Mouse (Mus musculus) intestine, postnatal 0 days (tissue): Measurements from ENCODE around the gene Tbl2. TPM values are rescaled to one million over a fixed set of nuclear protein-coding genes. Genes with fewer than 3 reads are reported as not detected.
A peak's percentile ranks its signal among the peaks of the same experiment; 100 is the strongest.

Experiments
- ATAC-seq: fragments of 200-750 bp; cut with Nextera tagmentation; 2 replicates; pipeline ENCODE4 v1.8.0; 2017; ENCODE audit warnings: mild to moderate bottlenecking, moderate TSS enrichment, moderate library complexity
- H3K27ac ChIP-seq: fragments of 300-500 bp; sonication (generic); 2 replicates; pipeline ENCODE4 v1.5.1; 2014; ENCODE audit warnings: mild to moderate bottlenecking, low read depth, low read length, moderate library complexity
- H3K27me3 ChIP-seq: fragments of 300-500 bp; sonication (generic); replicated peaks from 2 replicates; pipeline ENCODE4 v1.6.1; 2014; ENCODE audit warnings: low read length, mixed read lengths; ENCODE audit not compliant: control insufficient read depth, insufficient read depth
- H3K36me3 ChIP-seq: fragments of 300-500 bp; sonication (generic); 2 replicates; pipeline ENCODE4 v1.6.1; 2014; ENCODE audit warnings: mild to moderate bottlenecking, moderate library complexity; ENCODE audit not compliant: control insufficient read depth, insufficient read depth
- H3K4me1 ChIP-seq: fragments of 300-500 bp; sonication (generic); replicated peaks from 2 replicates; pipeline ENCODE4 v1.6.1; 2014; ENCODE audit warnings: antibody characterized with exemption, low read length, mixed read lengths; ENCODE audit not compliant: control insufficient read depth, insufficient read depth
- H3K4me2 ChIP-seq: fragments of 300-500 bp; sonication (generic); replicated peaks from 2 replicates; pipeline ENCODE4 v1.6.1; 2014; ENCODE audit warnings: low read depth, mild to moderate bottlenecking, moderate library complexity
- H3K4me3 ChIP-seq: fragments of 300-500 bp; sonication (generic); 2 replicates; pipeline ENCODE4 v1.5.1; 2014; ENCODE audit warnings: low read depth, low read length
- H3K9ac ChIP-seq: fragments of 300-500 bp; sonication (generic); 2 replicates; pipeline ENCODE4 v1.6.1; 2014; ENCODE audit warnings: mild to moderate bottlenecking, low read depth, low read length
- H3K9me3 ChIP-seq: fragments of 300-500 bp; sonication (generic); 2 replicates; pipeline ENCODE4 v1.6.1; 2016; ENCODE audit warnings: mixed run types; ENCODE audit not compliant: control insufficient read depth
- CTCF ChIP-seq: sonication (generic); IDR thresholded peaks from 2 replicates; pipeline ENCODE4 v1.5.1; 2016; ENCODE audit warnings: low read depth, mild to moderate bottlenecking, control low read depth, antibody characterized with exemption, moderate library complexity
- WGBS: fragments of 180-500 bp; shearing (Covaris S2); extraction: QIAGEN DNeasy Blood & Tissue Kit; methylation state at CpG from one replicate; pipeline ENCODE4 v1.1.7; 2014; 5-methylcytosine and 5-hydroxymethylcytosine counted together
- microRNA-seq: library from miRNA; unstranded; fragments of <30 nt; microRNA quantifications from one replicate; pipeline ENCODE4, GENCODE M21; 2016
- polyA plus RNA-seq: library from polyadenylated mRNA; unstranded; fragments of >200 nt; fragmentation: Nextera tagmentation; extraction: Ambion mirVana; gene quantifications from 2 replicates; pipeline ENCODE4 v1.2.1, GENCODE M21; 2015

Gene Tbl2
- polyA plus RNA-seq, 1 experiment from 2014 or later = 17.7 TPM

GRCm38 (mm10) chr5:135192431-135192830 lies 43.0 kb downstream of the Tbl2 start:
- Histone ChIP-seq H3K4me2 (no peak overlapping the region), H3K36me3 (peaks cover 10% of the 10 kb centered on the region), H3K9me3 (no peaks in the 10 kb centered on the region), H3K27ac (no peak overlapping the region), H3K4me1 (peaks cover 6% of the 10 kb centered on the region; the same call in 1 of the 2 replicates), H3K9ac (no peak overlapping the region), H3K4me3 (no peak overlapping the region), H3K27me3 (no peaks in the 10 kb centered on the region)
- TF ChIP-seq CTCF = no peak
- ATAC-seq = no peak
- 61% methylated on average over 1 of the region's 1 CpGs for WGBS

DNA sequence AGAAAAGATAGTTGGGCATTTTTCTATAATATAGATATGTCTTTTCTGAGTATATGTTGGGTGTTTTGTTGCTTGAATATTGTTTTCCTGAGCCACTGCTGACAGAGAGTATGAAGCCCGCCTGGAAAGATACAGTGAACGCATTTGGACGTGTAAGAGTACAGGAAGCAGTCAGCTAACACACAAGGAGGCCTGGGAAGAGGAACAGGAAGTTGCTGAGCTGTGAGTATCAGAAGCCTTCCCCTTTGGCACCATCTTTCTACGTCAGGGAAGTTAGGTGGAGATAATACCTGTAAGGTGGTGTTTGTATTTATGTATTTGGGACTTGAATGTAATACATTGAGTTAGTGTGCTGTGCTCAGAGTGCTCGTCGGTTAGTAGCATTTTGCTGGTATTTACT lies 46.9 kb downstream of the Tbl2 start:
- WGBS = 64% methylated on average over 6 of the region's 6 CpGs
- no peaks in the 10 kb centered on the region for H3K9me3 ChIP-seq
- no peaks in the 10 kb centered on the region for H3K4me1 ChIP-seq
- H3K4me2 ChIP-seq = no peak overlapping the region
- peaks cover 27% of the 10 kb centered on the region for H3K36me3 ChIP-seq
- H3K27me3 ChIP-seq = no peaks in the 10 kb centered on the region
- no peak overlapping the region for H3K27ac ChIP-seq
- ATAC-seq = no peak
- no peak overlapping the region for H3K9ac ChIP-seq
- TF ChIP-seq CTCF = no peak
- no peak overlapping the region for H3K4me3 ChIP-seq

DNA sequence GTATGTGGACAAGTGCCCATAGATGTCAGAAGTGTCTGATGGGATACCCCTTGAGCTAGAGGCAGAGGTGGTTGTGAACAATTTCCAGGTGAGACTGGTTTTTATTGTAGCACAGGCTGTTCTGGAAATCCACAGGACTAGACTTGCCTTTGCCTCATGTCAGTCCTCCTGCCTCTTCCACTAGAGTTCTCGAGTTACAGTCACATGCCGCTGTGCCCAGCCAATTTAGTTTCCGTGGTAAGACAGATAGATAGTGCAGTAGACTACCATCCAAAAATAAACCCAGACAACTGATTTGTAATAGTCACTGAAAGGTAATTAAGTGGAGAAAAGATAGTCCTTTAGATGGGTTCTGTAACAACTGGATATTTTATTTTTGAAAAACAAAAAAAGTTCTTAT lies 53.3 kb downstream of the Tbl2 start:
- Histone ChIP-seq H3K27ac (no peak overlapping the region), H3K4me3 (no peak overlapping the region), H3K4me1 (no peaks in the 10 kb centered on the region), H3K36me3 (peaks cover 48% of the 10 kb centered on the region), H3K4me2 (no peak overlapping the region), H3K9me3 (no peaks in the 10 kb centered on the region), H3K27me3 (no peaks in the 10 kb centered on the region), H3K9ac (no peak overlapping the region)
- 75% methylated on average over 3 of the region's 3 CpGs for WGBS
- ATAC-seq = no peak
- no peak for TF ChIP-seq CTCF

DNA sequence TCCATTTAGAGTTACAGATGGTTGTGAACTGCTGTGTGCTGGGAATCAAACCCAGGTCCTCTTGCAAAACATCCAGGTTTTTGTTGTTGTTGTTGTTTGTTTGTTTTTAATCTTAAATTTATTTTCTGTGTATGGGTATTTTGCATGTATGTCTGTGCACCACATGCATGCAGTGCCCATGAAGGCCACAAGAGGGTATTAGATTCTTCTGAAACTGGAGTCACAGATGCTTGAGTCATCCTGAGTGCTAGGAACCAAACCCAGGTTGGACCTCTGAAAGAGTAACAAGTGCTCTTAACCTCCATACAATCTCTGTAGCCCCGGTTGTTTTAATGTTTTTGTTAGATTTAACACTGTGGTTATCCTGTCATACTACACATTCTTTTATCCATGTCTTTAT lies 58.7 kb downstream of the Tbl2 start:
- WGBS = 92% methylated on average over 1 of the region's 1 CpGs
- Histone ChIP-seq H3K4me3 (no peak overlapping the region), H3K36me3 (peaks cover 64% of the 10 kb centered on the region), H3K4me1 (no peaks in the 10 kb centered on the region), H3K27me3 (no peaks in the 10 kb centered on the region), H3K27ac (no peak overlapping the region), H3K9me3 (no peaks in the 10 kb centered on the region), H3K9ac (no peak overlapping the region), H3K4me2 (no peak overlapping the region)
- no peak for ATAC-seq
- peak; percentile 48 for TF ChIP-seq CTCF

Small RNA genes within 50 kb of the gene (microRNA-seq; reads per million reads assigned to microRNA genes)
- not detected for gene Gm25315

Other genes with a start within 250 kb of the Tbl2 start
- not detected in 2 replicates for gene Tmem270, start 242.9 kb upstream of the Tbl2 start, polyA plus RNA-seq
- gene Cldn13, start 234.1 kb upstream of the Tbl2 start, polyA plus RNA-seq = not detected in 2 replicates
- 30.3 and 31.4 TPM in 2 replicates for gene Mettl27, start 217.3 kb upstream of the Tbl2 start, polyA plus RNA-seq
- 62.1 and 76.6 TPM in 2 replicates for gene Cldn4, start 202.7 kb upstream of the Tbl2 start, polyA plus RNA-seq
- gene Cldn3, start 163.4 kb upstream of the Tbl2 start, polyA plus RNA-seq = 96.0 and 116 TPM in 2 replicates
- gene Abhd11, start 140.5 kb upstream of the Tbl2 start, polyA plus RNA-seq = 60.1 and 61.9 TPM in 2 replicates
- 5.6 and 6.5 TPM in 2 replicates for gene Stx1a, start 126.2 kb upstream of the Tbl2 start, polyA plus RNA-seq
- gene Dnajc30, start 85.5 kb upstream of the Tbl2 start, polyA plus RNA-seq = 35.9 and 40.7 TPM in 2 replicates
- 40.0 and 40.6 TPM in 2 replicates for gene Bud23, start 84.7 kb upstream of the Tbl2 start, polyA plus RNA-seq
- gene Vps37d, start 71.4 kb upstream of the Tbl2 start, polyA plus RNA-seq = 2.5 and 2.9 TPM in 2 replicates
- 13.7 and 16.2 TPM in 2 replicates for gene Mlxipl, start 59.8 kb upstream of the Tbl2 start, polyA plus RNA-seq
- 65.1 and 65.7 TPM in 2 replicates for gene Bcl7b, start 18.6 kb downstream of the Tbl2 start, polyA plus RNA-seq
- 11.0 and 12.0 TPM in 2 replicates for gene Baz1b, start 37.6 kb downstream of the Tbl2 start, polyA plus RNA-seq
- gene Fzd9, start 101.6 kb downstream of the Tbl2 start, polyA plus RNA-seq = 0.07 and 0.18 TPM in 2 replicates
- 0.12 and 0.34 TPM in 2 replicates for gene Fkbp6, start 200.4 kb downstream of the Tbl2 start, polyA plus RNA-seq
- gene Trim50, start 203.6 kb downstream of the Tbl2 start, polyA plus RNA-seq = 0.24 and 0.30 TPM in 2 replicates
- 9.8 and 12.0 TPM in 2 replicates for gene Nsun5, start 220.3 kb downstream of the Tbl2 start, polyA plus RNA-seq
- 5.2 and 5.3 TPM in 2 replicates for gene Pom121, start 244.9 kb downstream of the Tbl2 start, polyA plus RNA-seq